Mouse (Mus musculus) retina, postnatal 1 day (tissue): ENCODE results near the gene Gas1.

Source experiments
- DNase-seq: peaks from one replicate; pipeline ENCODE4 v3.0.0-alpha.2; 2012

Gene Gas1

GRCm38 (mm10) chr13:60172366-60173017 lies 4.7 kb downstream of the Gas1 start:
- DNase-seq: peak; percentile 56

- no peak for DNase-seq
Measured at GRCm38 (mm10) chr13:60171781-60172180, 5.4 kb downstream of the Gas1 start.

DNA sequence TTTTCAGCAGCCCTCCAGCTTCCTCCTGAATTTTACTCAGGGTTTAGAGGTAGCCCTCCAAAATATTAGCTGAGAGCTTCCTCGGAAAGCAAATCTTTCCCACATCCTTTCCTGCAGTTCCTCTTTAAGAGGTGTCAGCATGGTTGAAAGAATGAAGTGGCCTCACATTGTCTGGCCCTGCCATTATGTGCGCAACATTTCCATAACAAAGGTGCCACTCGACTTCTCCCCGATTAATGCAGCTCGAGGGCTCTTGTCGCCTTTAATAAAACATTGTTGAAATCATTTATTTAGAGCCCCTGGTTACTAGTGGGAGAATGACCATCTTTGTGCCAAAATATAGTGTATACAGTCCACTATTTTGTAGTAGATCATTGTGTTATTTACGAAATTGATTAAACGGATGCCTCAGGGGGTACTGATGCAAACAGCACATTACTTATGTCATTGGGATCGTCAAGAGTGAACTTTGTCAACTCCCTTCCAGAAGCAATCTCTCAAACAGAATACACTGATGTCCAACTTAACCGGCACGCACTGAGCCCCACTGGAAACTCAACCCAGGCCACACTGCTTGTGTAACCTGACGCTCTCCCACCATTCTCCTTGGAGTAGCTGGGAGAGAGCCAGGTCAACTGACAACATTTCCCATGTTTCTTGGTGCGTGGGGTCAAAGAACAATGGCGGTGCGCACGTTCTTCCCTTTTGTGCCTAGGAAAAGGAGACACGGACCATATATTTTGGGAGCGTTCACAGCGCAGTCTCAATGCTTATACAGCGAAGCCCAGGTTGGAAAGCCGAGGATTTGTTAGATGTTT lies 6.1 kb downstream of the Gas1 start:
- peak; percentile 76 for DNase-seq

DNA sequence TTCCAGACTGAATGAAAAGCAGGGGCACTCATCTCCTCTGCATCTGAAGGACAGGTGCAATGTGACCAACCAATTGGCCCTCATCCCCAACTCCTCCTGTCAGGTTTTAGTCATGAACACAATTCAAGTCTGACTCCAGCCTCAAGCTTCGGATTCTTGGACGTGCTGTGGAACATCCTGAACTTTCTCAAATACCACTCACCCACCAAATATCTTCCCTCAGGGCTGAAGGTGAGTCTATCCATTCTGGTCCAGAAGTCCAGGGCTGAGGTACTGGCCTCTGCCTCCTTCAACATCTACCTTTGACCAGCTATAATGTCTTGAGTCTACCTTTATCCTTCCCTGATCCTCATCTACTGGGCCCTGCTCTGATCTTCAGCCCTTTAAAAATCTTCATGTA lies 8.1 kb downstream of the Gas1 start:
- no peak for DNase-seq

- peak; percentile 38 for DNase-seq
Measured at GRCm38 (mm10) chr13:60156294-60157126, 20.7 kb downstream of the Gas1 start.

- no peak for DNase-seq
Measured at GRCm38 (mm10) chr13:60154170-60154569, 23.0 kb downstream of the Gas1 start.

GRCm38 (mm10) chr13:60148235-60148634 lies 28.9 kb downstream of the Gas1 start:
- DNase-seq: no peak

GRCm38 (mm10) chr13:60147857-60148181 lies 29.3 kb downstream of the Gas1 start:
- no peak for DNase-seq

DNA sequence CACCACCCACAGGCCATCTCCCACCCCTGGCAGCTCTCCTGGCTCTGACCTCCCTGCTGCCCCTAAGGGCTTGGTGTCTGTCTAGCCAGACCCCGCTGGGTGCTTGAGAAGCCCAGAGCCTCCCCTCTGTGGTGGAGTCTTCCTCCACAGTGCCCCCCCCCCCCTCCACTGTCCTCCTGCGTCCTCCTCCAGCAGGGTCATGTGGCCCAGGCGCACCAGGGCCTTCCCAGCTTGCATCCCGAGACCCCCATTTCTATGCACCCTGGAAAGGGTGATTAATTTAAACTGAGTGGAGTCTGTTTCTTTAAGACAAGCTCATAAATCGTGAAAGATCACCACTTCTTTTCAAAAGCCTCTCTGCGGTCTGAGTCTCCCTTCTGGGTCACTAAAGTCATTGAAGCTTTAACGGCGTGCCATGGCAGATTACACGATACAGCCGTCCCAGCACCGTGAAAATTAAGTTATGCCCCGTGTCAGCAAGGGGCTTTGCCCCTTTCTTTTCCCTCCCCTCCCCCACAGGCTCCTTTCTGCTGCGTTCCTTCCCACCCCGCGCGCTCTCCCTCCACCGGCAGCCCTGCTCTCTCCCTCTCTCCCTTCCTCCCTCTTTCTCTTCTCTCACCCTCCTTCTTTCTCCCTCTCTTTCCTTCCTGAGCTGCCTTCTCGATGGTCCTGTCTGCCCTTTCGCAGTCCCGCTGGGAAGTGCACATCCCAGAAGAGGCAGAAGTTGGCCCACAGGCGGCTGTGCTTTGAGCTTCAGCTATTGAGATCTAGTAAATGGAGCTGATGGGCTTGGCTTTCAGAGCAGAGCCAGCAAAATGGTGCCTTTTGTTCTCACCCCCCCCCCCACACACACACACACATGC lies 29.9 kb downstream of the Gas1 start:
- DNase-seq: peak; percentile 80

GRCm38 (mm10) chr13:60146231-60146630 lies 30.9 kb downstream of the Gas1 start:
- peak; percentile 51 for DNase-seq

DNA sequence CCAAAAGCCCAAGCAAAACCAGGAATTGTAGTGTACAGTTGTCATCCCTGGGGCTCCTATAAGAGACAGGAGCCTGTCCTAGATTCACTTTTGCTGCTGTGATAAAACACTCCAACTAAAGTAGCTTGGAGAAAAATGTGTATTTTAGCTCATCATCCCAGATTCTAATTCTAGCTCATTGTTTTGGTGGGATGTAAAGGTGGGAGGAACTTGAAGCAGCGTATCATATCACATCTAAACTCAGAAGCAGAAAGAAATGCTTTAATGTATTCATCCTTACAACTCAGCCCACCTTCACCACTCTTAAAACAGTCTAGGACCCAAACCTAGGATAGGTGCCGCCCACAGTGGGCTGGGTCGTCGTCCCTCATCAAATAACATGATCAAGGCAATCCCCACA lies 40.2 kb downstream of the Gas1 start:
- DNase-seq: no peak

DNA sequence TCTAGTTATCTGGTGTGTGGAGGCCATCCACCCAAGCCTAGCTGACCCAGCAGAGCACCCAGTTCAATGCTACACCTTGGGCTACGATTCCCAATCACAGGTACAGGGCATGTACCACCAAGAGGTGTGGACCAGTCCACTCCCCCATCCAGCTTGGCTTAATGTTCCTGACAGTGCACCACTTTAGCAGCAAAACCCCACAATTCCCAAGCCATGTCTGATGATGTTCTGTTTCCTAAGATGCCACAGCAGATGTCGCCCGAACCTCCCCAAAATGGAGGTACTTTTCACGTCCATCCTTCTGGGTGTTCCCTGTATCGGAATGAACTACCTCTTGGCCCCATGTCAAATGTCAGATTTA lies 42.7 kb downstream of the Gas1 start:
- no peak for DNase-seq

DNA sequence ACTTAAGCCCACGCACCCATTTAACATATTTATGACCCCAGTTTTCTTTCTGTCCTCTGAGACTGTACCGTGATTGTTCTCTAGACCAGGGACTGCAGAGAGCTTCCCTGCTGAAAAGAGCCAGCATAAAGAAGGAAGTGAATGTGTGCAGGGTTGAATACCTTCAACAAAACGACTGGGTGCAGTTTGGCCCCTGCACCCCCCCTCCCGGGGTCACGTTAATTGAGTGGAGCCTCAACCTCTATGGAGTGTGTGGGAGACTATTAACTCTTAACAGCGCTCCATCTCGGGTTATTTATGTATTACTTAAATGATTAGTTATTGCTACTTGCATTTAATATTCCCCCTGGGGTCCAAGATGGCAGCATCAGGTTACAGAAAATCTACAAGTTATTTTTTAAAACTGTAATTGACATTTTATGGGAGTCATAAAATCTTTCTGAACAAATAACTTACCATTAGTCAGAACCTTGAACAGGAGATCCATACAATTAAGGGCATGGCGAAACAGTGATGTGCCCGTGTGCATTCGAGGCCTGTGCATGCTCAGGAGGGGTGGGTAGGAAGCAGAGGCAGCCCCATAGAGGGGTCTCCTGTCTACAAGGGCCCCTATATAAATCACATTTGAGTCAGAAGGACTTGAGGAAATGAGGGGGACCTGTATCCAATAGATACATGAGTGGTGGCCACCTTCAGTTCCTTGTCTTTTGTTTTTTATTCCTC lies 43.3 kb downstream of the Gas1 start:
- peak; percentile 35 for DNase-seq

- no peak for DNase-seq
Measured at GRCm38 (mm10) chr13:60131771-60132170, 45.4 kb downstream of the Gas1 start.

- no peak for DNase-seq
Measured at GRCm38 (mm10) chr13:60129541-60129940, 47.6 kb downstream of the Gas1 start.

DNA sequence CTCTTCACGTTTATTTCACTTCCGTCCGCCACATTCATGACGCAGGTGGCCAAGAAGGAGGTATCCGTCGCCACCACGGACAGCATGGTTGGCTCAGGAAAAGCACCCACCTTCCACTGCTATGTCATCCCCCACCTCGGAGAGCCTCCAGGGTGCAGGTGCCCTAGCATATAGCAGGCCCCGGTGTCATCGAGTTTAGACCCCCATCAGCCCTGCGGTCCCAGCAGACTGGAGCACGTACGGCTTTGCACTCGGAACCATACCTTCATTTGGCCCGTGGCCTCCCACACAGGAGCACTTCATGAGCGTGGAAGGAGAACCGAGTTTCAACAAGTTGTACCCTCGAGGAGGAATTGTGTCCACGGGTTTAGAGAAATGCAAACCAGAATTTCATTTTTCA lies 50.8 kb downstream of the Gas1 start:
- no peak for DNase-seq

DNA sequence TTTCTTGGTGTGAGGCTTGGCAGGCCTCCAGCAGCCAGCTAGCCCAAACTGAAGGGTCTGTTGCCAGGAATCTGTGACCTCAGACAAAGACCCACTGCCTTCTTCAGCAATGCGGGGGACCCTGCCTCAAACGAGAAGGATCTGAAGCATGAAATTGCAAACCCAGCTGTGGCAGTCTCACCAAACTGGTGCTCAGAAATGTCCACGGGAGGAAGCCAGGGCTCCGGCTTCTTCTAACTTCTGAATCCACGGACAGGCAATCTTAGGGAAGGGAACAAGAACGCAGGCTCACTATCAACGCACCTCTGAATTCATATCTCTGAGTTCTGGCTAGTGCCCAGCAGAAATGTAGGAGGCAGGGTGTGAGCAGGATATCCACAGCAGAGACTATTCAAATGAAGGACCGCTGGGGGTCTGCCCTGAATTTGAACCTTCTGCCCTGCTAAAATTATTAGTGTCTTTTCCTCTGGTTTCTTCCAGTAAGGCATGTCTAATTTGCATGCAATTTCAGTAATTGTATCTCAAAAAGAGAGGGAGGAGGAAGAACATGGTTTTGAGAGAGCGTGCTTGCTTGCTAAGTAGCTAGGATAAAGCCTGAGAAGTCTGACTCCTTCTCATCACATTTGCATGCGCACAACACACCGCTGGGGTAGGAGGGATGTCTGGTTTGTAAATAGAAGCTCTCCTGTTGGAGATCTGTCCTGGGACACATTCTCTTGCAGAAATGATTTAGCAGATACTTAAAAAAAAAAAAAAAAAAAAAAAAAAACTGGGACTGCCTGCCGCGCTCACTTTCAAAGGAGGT lies 51.5 kb downstream of the Gas1 start:
- DNase-seq: peak; percentile 60

- no peak for DNase-seq
Measured at GRCm38 (mm10) chr13:60125020-60125419, 52.1 kb downstream of the Gas1 start.

DNA sequence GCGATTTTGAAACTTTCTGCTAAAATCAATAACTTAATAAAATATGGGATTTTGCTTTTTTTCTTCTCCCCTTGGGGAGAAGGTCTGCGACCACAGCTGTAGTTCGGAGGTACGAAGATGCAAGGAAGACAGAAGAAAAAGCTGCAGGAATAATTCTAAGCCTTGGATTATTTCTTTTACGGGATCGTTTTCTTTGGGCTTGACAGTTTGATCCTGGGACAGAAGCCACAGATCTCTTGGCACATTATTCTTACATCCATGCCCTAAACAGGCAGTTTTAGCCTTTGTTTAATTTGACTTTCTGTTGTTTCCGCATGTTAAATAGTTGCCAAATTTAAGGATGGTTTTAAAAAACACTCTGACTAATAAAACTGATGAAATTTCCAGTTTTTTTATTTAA lies 52.7 kb downstream of the Gas1 start:
- no peak for DNase-seq
